In the genomic region with DNA sequence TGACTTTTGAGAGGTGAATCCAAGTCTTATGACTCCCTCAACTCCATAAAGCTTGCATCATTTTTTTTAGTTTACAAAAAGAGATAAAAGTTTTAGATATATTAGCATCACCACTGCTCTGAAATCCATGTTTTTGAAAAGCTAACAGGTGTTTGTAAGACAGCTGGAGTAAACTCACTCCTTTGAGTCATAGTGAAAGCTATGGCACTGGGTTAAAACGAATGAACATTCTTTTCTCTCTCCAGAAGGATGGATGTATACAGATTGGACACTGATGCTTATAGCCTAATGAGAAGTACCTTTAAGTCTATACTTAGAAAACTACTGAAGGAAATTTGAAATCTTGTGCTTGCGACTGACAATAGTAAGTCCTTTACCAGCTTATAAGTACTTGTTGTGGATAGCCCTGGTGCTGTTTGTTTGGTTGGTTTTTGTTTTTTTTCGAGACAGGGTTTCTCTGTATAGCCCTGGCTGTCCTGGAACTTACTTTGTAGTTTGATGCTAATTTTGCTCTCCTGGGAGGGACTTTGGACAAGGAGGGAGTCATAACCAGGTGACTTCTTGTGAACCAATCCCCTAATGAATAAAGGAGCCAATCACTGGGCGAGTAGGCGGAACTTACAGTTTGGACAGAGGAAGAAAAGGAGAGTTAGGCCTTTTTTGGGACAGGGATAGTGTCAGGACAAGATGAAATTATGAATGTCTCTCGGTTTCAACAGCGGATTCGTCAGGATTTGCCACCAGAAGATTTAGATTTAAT, we compare ENCODE assay signal across 18 mouse cellular contexts.
"Had no signal": no experiment of that assay in that cellular context is flagged by ENCODE, and none has a peak within 500 bp of the region (broad histone marks: within the 10 kb centered on the region; RNA-seq: fewer than 3 reads in every experiment).

No protein-coding gene starts in this region.

- H3K4me3 ChIP-seq: megakaryocyte, embryonic 14.5 days; midbrain, embryonic 13.5 days; midbrain, embryonic 15.5 days; neural tube, embryonic 13.5 days; neural tube, embryonic 15.5 days had no signal

- H3K27ac ChIP-seq: macrophage; midbrain, embryonic 13.5 days; midbrain, embryonic 15.5 days; neural tube, embryonic 13.5 days; neural tube, embryonic 15.5 days had no signal

- DNase-seq: lung, adult 18-20 months; lung, embryonic 14.5 days; lung, postnatal 14 days; lung, postnatal 36 days; retina, postnatal 1 day; right cerebral cortex, adult 18-20 months; right cerebral cortex, postnatal 25 days; right cerebral cortex, postnatal 4 days; spleen, adult 18-20 months; thymus, adult 18-20 months; thymus, postnatal 14 days had no signal

- H3K27me3 ChIP-seq: megakaryocyte, embryonic 14.5 days; midbrain, embryonic 13.5 days; midbrain, embryonic 15.5 days; neural tube, embryonic 13.5 days; neural tube, embryonic 15.5 days had no signal

- H3K36me3 ChIP-seq: midbrain, embryonic 13.5 days; midbrain, embryonic 15.5 days; neural tube, embryonic 13.5 days; neural tube, embryonic 15.5 days had no signal

- H3K4me1 ChIP-seq: midbrain, embryonic 15.5 days; neural tube, embryonic 13.5 days; neural tube, embryonic 15.5 days had no signal

- H3K9me3 ChIP-seq: midbrain, embryonic 13.5 days; midbrain, embryonic 15.5 days; neural tube, embryonic 13.5 days; neural tube, embryonic 15.5 days had no signal

- H3K4me2 ChIP-seq: lung, embryonic 14.5 days; midbrain, embryonic 11.5 days; midbrain, embryonic 13.5 days; midbrain, embryonic 15.5 days; neural tube, embryonic 13.5 days; neural tube, embryonic 15.5 days had no signal

- H3K9ac ChIP-seq: lung, embryonic 14.5 days; midbrain, embryonic 13.5 days; midbrain, embryonic 15.5 days; neural tube, embryonic 13.5 days; neural tube, embryonic 15.5 days had no signal

- ATAC-seq: midbrain, embryonic 13.5 days; midbrain, embryonic 15.5 days had no signal
